Mouse (Mus musculus) lung, postnatal 0 days (tissue): ENCODE results near the gene Epp13. TPM values are rescaled to one million over a fixed set of nuclear protein-coding genes. Genes with fewer than 3 reads are reported as not detected.
A peak's percentile ranks its signal among the peaks of the same experiment; 100 is the strongest.
"Not testable (repeated sequence)": the region's sequence is repeated elsewhere in the genome, so short reads cannot be mapped to it uniquely, and the experiment has no call there.

Experiments used
- ATAC-seq: fragments of 200-750 bp; cut with Nextera tagmentation; 2 replicates; pipeline ENCODE4 v1.8.0; 2017; ENCODE audit warnings: moderate library complexity
- DNase-seq: peaks from one replicate; pipeline ENCODE4 v3.0.0-alpha.2; 2016; ENCODE audit warnings: low spot score
- H3K27ac ChIP-seq: fragments of 300-500 bp; sonication (generic); 2 replicates; pipeline ENCODE4 v1.5.1; 2014; ENCODE audit warnings: antibody characterized with exemption, mild to moderate bottlenecking, low read length, mixed read lengths
- H3K27me3 ChIP-seq: fragments of 300-500 bp; sonication (generic); replicated peaks from 2 replicates; pipeline ENCODE4 v1.6.1; 2014; ENCODE audit warnings: low read length, mixed read lengths; ENCODE audit not compliant: insufficient read depth
- H3K36me3 ChIP-seq: fragments of 300-500 bp; sonication (generic); 2 replicates; pipeline ENCODE4 v1.6.1; 2014; ENCODE audit warnings: low read length, mixed read lengths; ENCODE audit not compliant: insufficient read depth
- H3K4me1 ChIP-seq: fragments of 300-500 bp; sonication (generic); 2 replicates; pipeline ENCODE4 v1.6.1; 2014; ENCODE audit warnings: antibody characterized with exemption, low read depth, low read length, mixed read lengths; ENCODE audit not compliant: insufficient read depth
- H3K4me2 ChIP-seq: fragments of 300-500 bp; sonication (generic); replicated peaks from 2 replicates; pipeline ENCODE4 v1.6.1; 2014; ENCODE audit warnings: low read depth, mild to moderate bottlenecking, low read length, moderate library complexity, mixed read lengths
- H3K4me3 ChIP-seq: fragments of 300-500 bp; sonication (generic); 2 replicates; pipeline ENCODE4 v1.5.1; 2014; ENCODE audit warnings: low read depth, low read length
- H3K9ac ChIP-seq: fragments of 300-500 bp; sonication (generic); replicated peaks from 2 replicates; pipeline ENCODE4 v1.6.1; 2014; ENCODE audit warnings: low read depth, mild to moderate bottlenecking
- H3K9me3 ChIP-seq: fragments of 300-500 bp; sonication (generic); 2 replicates; pipeline ENCODE4 v1.6.1; 2016; ENCODE audit warnings: low read length, mixed read lengths
- CTCF ChIP-seq: IDR thresholded peaks from 2 replicates; pipeline ENCODE4 v1.5.1; 2016; ENCODE audit warnings: antibody characterized with exemption, mild to moderate bottlenecking
- EP300 ChIP-seq: IDR thresholded peaks from 2 replicates; pipeline ENCODE4 v1.6.1; 2016; ENCODE audit warnings: antibody characterized with exemption, mild to moderate bottlenecking, control low read depth
- WGBS: fragments of 180-500 bp; shearing (Covaris S2); extraction: QIAGEN DNeasy Blood & Tissue Kit; methylation state at CpG from one replicate; pipeline ENCODE4 v1.1.7; 2014; 5-methylcytosine and 5-hydroxymethylcytosine counted together
- polyA plus RNA-seq: library from polyadenylated mRNA; unstranded; fragments of >200 nt; fragmentation: Nextera tagmentation; extraction: Ambion mirVana; gene quantifications from 2 replicates; pipeline ENCODE4 v1.2.1, GENCODE M21; 2015

Gene Epp13
- polyA plus RNA-seq, 1 experiment from 2014 or later: not detected

DNA sequence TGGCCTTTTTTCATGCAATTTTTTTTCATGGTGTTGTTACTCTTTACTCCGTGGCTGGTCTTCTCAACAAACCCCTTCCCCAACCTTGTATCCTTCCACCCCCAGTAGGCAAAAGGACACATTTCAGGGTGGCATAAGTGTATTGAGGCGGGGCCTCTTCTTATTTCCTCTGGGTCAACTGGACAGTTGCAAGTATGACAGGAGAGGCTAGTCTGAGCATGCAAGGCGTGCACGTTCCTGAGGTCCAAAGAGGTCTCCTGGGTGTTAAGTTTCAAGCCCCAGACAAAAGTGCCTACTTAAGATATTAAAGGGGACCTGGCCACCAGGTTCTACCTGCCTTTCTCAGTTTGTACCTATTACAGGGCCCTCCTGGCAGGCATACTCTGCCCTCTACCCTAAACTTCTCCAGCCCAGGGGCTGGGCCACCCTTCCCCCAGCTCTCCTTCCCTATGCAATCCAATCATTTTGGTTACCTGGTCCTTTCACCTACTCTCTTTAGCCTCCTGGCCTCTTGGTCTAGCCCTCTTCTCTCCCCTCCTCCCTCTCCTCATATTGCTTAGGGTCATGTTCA, 32.0 kb downstream of the Epp13 start:
- WGBS: 74% methylated on average over 4 of the region's 4 CpGs
- no peak overlapping the region for H3K4me3 ChIP-seq
- no peaks in the 10 kb centered on the region for H3K9me3 ChIP-seq

DNA sequence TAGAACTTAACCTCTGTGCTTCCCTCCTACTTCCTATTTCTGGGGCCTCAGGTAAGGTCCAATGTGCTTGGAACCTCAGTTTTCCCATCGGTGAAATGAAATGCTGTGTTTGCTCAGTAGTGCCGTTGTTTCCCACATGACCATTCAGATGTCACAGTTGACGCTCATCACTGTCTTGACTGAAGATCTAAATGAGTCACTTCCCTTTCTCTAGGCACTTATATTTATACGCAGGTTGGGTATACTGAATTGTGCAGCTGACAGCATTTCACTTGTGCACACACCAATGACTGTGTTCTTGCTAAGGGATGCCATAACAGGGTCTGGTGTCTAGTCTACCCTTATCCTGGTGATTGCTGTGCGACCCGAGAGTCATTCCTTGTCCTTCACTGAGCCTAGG, 32.9 kb downstream of the Epp13 start:
- Histone ChIP-seq H3K9ac (no peak overlapping the region), H3K27ac (no peak overlapping the region), H3K4me1 (no peaks in the 10 kb centered on the region), H3K27me3 (no peaks in the 10 kb centered on the region), H3K4me3 (no peak overlapping the region), H3K4me2 (no peak overlapping the region; the same call in 1 of the 2 replicates), H3K9me3 (no peaks in the 10 kb centered on the region), H3K36me3 (no peaks in the 10 kb centered on the region)
- DNase-seq (peak; percentile 27), ATAC-seq (no peak)
- TF ChIP-seq EP300 (no peak), CTCF (no peak)
- 85% methylated on average over 6 of the region's 6 CpGs for WGBS

More for the DNA sequence above, 32.0 kb downstream of the Epp13 start:
- Histone ChIP-seq H3K27ac (no peak overlapping the region), H3K27me3 (no peaks in the 10 kb centered on the region), H3K9ac (no peak overlapping the region), H3K36me3 (no peaks in the 10 kb centered on the region), H3K4me1 (no peaks in the 10 kb centered on the region), H3K4me2 (no peak overlapping the region)
- TF ChIP-seq EP300: no peak
- TF ChIP-seq CTCF: no peak
- no peak for ATAC-seq
- no peak for DNase-seq

- 2% methylated on average over 41 of the region's 50 CpGs for WGBS
- Histone ChIP-seq H3K9ac (no peak within 1 kb of the TSS), H3K9me3 (no peaks in the 10 kb centered on the region), H3K4me1 (no peaks in the 10 kb centered on the region), H3K4me3 (peak within 1 kb of the TSS; percentile 44), H3K27ac (peak within 1 kb of the TSS; percentile 52), H3K36me3 (no peaks in the 10 kb centered on the region), H3K4me2 (peak within 1 kb of the TSS; percentile 67), H3K27me3 (no peaks in the 10 kb centered on the region)
- DNase-seq (peak; percentile 98), ATAC-seq (peak; percentile 90)
- TF ChIP-seq EP300: no peak
- peak; percentile 29 for TF ChIP-seq CTCF
These were observed 33.6 kb downstream of the Epp13 start, which contains the start of gene Zfp667 for GRCm38 (mm10) chr7:6285842-6286705. Gene Zfp667 (plus strand): TSS chr7:6286579.

DNA sequence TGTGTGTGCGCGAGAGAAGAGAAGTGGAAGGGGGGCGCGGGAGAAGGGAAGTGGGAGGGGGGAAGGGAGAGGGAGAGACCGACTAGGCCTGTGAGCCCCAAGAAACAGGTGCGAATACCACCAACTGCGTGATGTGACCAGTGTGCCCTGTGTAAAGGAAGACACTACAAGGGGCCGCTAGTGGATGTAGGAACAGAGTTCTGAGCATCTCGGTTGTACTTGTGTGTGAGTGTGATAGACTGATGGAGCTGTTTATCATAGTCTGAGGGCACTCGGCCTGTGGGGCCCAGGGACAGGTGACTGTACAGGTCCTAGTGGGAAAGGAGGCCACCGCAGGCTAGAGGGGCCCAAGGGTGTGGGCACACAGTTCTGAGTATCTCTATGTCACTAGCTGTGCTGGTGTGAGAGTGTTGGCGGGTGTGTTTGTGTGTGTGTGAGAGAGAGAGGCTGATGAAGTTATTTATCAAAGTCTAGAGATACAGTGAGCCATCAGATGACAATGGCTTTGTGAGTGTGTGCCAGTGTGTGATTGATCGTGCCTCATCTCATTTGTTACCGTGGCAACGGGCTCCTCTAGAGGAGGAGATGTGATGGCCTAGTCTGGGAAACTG, 34.5 kb downstream of the Epp13 start:
- H3K9me3 ChIP-seq: no peaks in the 10 kb centered on the region
- peak overlapping the region; percentile 67 for H3K4me2 ChIP-seq
- no peak overlapping the region for H3K27ac ChIP-seq
- H3K36me3 ChIP-seq: no peaks in the 10 kb centered on the region
- peak; percentile 18 for DNase-seq
- H3K4me3 ChIP-seq: peak overlapping the region; percentile 44
- ATAC-seq: no peak
- H3K9ac ChIP-seq: no peak overlapping the region
- H3K27me3 ChIP-seq: no peaks in the 10 kb centered on the region
- TF ChIP-seq EP300 (no peak), CTCF (no peak)
- 18% methylated on average over 15 of the region's 15 CpGs for WGBS
- no peaks in the 10 kb centered on the region for H3K4me1 ChIP-seq

- H3K27me3 ChIP-seq, H3K9me3 ChIP-seq, H3K36me3 ChIP-seq, H3K27ac ChIP-seq, H3K4me2 ChIP-seq, H3K4me1 ChIP-seq, DNase-seq, H3K9ac ChIP-seq, H3K4me3 ChIP-seq, ATAC-seq: not testable (repeated sequence)
- WGBS: 84% methylated on average over 4 of the region's 6 CpGs
These were observed 38.6 kb downstream of the Epp13 start for GRCm38 (mm10) chr7:6291121-6291520.

DNA sequence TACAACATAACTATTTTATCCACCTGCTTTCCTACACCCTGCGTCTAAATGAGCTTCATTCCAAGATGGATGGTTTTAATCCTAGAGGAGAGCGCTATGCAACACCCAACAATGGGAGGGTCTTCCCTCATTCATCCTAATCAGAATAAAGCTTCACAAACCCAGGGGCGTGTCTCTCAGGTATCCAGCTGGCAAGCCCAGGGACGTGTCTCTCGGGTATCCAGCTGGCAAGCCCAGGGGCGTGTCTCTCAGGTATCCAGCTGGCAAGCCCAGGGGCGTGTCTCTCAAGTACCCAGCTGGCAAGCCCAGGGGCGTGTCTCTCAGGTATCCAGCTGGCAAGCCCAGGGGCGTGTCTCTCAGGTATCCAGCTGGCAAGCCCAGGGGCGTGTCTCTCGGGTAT, 48.3 kb downstream of the Epp13 start:
- DNase-seq, H3K9me3 ChIP-seq, H3K27ac ChIP-seq, H3K36me3 ChIP-seq, H3K4me1 ChIP-seq, H3K9ac ChIP-seq, H3K4me2 ChIP-seq, H3K4me3 ChIP-seq, H3K27me3 ChIP-seq, ATAC-seq: not testable (repeated sequence)
- 70% methylated on average over 11 of the region's 11 CpGs for WGBS
